Mouse (Mus musculus) CH12.LX (cell line): ENCODE data around the gene Fam193b.

Experiments
- CHD2 ChIP-seq: IDR thresholded peaks from 2 replicates; pipeline ENCODE4 v1.6.1; 2011; ENCODE audit warnings: low read length, improper control_type of control experiment
- EP300 ChIP-seq: IDR thresholded peaks from 2 replicates; pipeline ENCODE4 v1.6.1; 2011; ENCODE audit warnings: low read length, improper control_type of control experiment
- PAX5 ChIP-seq: IDR thresholded peaks from 2 replicates; pipeline ENCODE4 v1.6.1; 2012; ENCODE audit warnings: low read length, inconsistent platforms, mixed read lengths
- POLR2A ChIP-seq: IDR thresholded peaks from 2 replicates; pipeline ENCODE4 v1.6.1; 2011; ENCODE audit warnings: low read depth, mild to moderate bottlenecking, improper control_type of control experiment, low read length
- TBP ChIP-seq: conservative IDR thresholded peaks from 2 replicates; pipeline ENCODE4 v1.6.1; 2011; ENCODE audit warnings: low read depth, low read length, improper control_type of control experiment
- TCF12 ChIP-seq: IDR thresholded peaks from 2 replicates; pipeline ENCODE4 v1.6.1; 2014; ENCODE audit warnings: low read depth, mild to moderate bottlenecking, inconsistent platforms, low read length, improper control_type of control experiment
- UBTF ChIP-seq: IDR thresholded peaks from 2 replicates; pipeline ENCODE4 v1.6.1; 2012; ENCODE audit warnings: low read depth, mild to moderate bottlenecking, inconsistent platforms, low read length, improper control_type of control experiment, moderate library complexity

DNA sequence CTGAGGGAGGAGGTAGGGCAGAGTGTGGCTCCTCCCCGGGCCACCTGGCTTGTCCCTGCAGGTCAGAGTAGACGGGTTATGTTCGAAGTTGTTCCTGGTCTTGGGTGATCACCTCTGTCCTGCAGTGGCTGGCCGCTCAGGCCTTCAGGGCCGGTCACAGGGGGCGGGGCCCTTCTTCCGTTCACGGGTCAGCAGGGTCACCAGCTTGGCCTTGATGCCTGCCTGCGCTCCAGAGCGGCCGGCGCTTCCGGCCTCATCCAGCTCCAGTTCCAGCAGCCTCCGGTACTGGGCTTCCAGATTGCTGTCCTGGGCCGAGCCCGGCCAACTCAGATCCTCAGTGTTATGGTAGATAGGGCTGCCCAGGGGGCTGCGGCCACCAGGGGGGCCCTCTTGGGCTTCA is 47.6 kb downstream of the Fam193b start:
- no peak for TF ChIP-seq CHD2
- no peak for TF ChIP-seq EP300
- TF ChIP-seq POLR2A, result no peak
- no peak for TF ChIP-seq TBP
- no peak for TF ChIP-seq TCF12
- no peak for TF ChIP-seq PAX5
- TF ChIP-seq UBTF, result no peak
